8 mouse cellular contexts compared by ENCODE assay signal in genomic region chr1:59913195-59913868, GRCm38 (mm10). TPM values are rescaled to one million over a fixed set of nuclear protein-coding genes. Genes with fewer than 3 reads are reported as not detected.
DNase-seq lines count a peak whose midpoint lies in the region; ATAC-seq and TF ChIP-seq lines count a peak whose summit lies in the region.

No protein-coding gene starts in this region.

- TF ChIP-seq CTCF in stomach, postnatal 0 days (IDR thresholded peaks at IDR 0.05; ENCODE audit: low read depth), result peak; percentile 20; the same call in 1 of the 2 replicates

- DNase-seq in 3134 (ENCODE audit: extremely low read depth, insufficient read length, low spot score), result peak; percentile 52
- DNase-seq in adrenal gland, adult 8-10 months, result peak; percentile 31
- no peak for DNase-seq in embryonic facial prominence, embryonic 11.5 days (ENCODE audit: low spot score)
- DNase-seq in gastrocnemius, postnatal 4 days (ENCODE audit: low spot score in 2 of 2), result peak; percentile 33 to 41
- DNase-seq in liver, result peak; percentile 67
- DNase-seq in natural killer cell, adult 2 months (ENCODE audit: low spot score in 2 of 2), result peak; percentile 30 to 63
- DNase-seq in stomach, postnatal 0 days (ENCODE audit: low spot score), result peak; percentile 66

- H3K27ac ChIP-seq in embryonic facial prominence, embryonic 11.5 days (replicated peaks; ENCODE audit: low read depth, low read length), result peak overlapping the region; percentile 87
- peak overlapping the region; percentile 95 for H3K27ac ChIP-seq in kidney, embryonic 15.5 days
- H3K27ac ChIP-seq in stomach, postnatal 0 days (replicated peaks), result peak overlapping the region; percentile 97

- no peaks in the 10 kb centered on the region for H3K27me3 ChIP-seq in embryonic facial prominence, embryonic 11.5 days (ENCODE audit: control insufficient read depth, insufficient read depth, low read length)
- H3K27me3 ChIP-seq in kidney, embryonic 15.5 days, result no peaks in the 10 kb centered on the region
- H3K27me3 ChIP-seq in stomach, postnatal 0 days (ENCODE audit: control insufficient read depth, insufficient read depth, low read length), result no peaks in the 10 kb centered on the region

- H3K36me3 ChIP-seq in embryonic facial prominence, embryonic 11.5 days (replicated peaks; ENCODE audit: control insufficient read depth, insufficient read depth, low read depth, low read length), result no peaks in the 10 kb centered on the region
- no peaks in the 10 kb centered on the region for H3K36me3 ChIP-seq in kidney, embryonic 15.5 days
- no peaks in the 10 kb centered on the region for H3K36me3 ChIP-seq in stomach, postnatal 0 days (ENCODE audit: control insufficient read depth, insufficient read depth, low read length)

- peak overlapping the region; percentile 71 for H3K4me2 ChIP-seq in embryonic facial prominence, embryonic 11.5 days (ENCODE audit: low read depth, low read length)
- H3K4me2 ChIP-seq in kidney, embryonic 15.5 days, result peak overlapping the region; percentile 72
- peak overlapping the region; percentile 84 for H3K4me2 ChIP-seq in stomach, postnatal 0 days (replicated peaks; ENCODE audit: low read depth)

- TF ChIP-seq EP300 in stomach, postnatal 0 days (optimal IDR thresholded peaks at IDR 0.05), result no peak

- no peaks in the 10 kb centered on the region for H3K9me3 ChIP-seq in embryonic facial prominence, embryonic 11.5 days (replicated peaks; ENCODE audit: control insufficient read depth, low read length)
- H3K9me3 ChIP-seq in kidney, embryonic 15.5 days (replicated peaks), result no peaks in the 10 kb centered on the region
- H3K9me3 ChIP-seq in stomach, postnatal 0 days (ENCODE audit: control insufficient read depth, low read length), result no peaks in the 10 kb centered on the region

- H3K4me3 ChIP-seq in embryonic facial prominence, embryonic 11.5 days (ENCODE audit: low read depth, low read length), result peak overlapping the region; percentile 77
- H3K4me3 ChIP-seq in kidney, embryonic 15.5 days (replicated peaks), result peak overlapping the region; percentile 98
- peak overlapping the region; percentile 95 for H3K4me3 ChIP-seq in stomach, postnatal 0 days (ENCODE audit: low read depth, low read length)

- H3K4me1 ChIP-seq in embryonic facial prominence, embryonic 11.5 days (ENCODE audit: control insufficient read depth, insufficient read depth, low read length), result no peaks in the 10 kb centered on the region; the same call in 1 of the 2 replicates
- peaks cover 24% of the 10 kb centered on the region for H3K4me1 ChIP-seq in kidney, embryonic 15.5 days
- 0 out of 2 replicates have a peak, but pooled peaks cover 3% of the 10 kb centered on the region for H3K4me1 ChIP-seq in stomach, postnatal 0 days (replicated peaks; ENCODE audit: control insufficient read depth, insufficient read depth)

- peak; percentile 64 for ATAC-seq in embryonic facial prominence, embryonic 11.5 days (replicated peaks; ENCODE audit: insufficient number of reproducible peaks, low FRiP score, low TSS enrichment, low read depth)
- ATAC-seq in kidney, embryonic 15.5 days (replicated peaks; ENCODE audit: low FRiP score), result peak; percentile 65
- ATAC-seq in stomach, postnatal 0 days (ENCODE audit: low FRiP score, low TSS enrichment), result peak; percentile 55

- WGBS in embryonic facial prominence, embryonic 11.5 days, result under 1% methylated on average over 71 of the region's 98 CpGs
- under 1% methylated on average over 76 of the region's 98 CpGs for WGBS in kidney, embryonic 15.5 days
- WGBS in stomach, postnatal 0 days, result 0% methylated on average over 47 of the region's 98 CpGs

- peak overlapping the region; percentile 98 for H3K9ac ChIP-seq in embryonic facial prominence, embryonic 11.5 days (replicated peaks; ENCODE audit: low read length)
- H3K9ac ChIP-seq in kidney, embryonic 15.5 days, result peak overlapping the region; percentile 98
- peak overlapping the region; percentile 98 for H3K9ac ChIP-seq in stomach, postnatal 0 days (ENCODE audit: low read length)

RNA-seq across cellular contexts. Expression of gene Fam117b, which starts 0.5 kb away (rescaled TPM):
- total RNA-seq in adrenal gland, adult 8-10 months (2022), result 10 to 100 TPM; 39.3 to 54.0 (median 45.2) TPM
- polyA plus RNA-seq in embryonic facial prominence, embryonic 11.5 days (2014; fragmentation: Nextera tagmentation; extraction: Ambion mirVana), result 14.6 and 15.0 TPM in 2 replicates
- 10 to 100 TPM in 1 of 2 experiments, 1 to 10 TPM in 1; 9.8 to 10.6 TPM for total RNA-seq in gastrocnemius, postnatal 4 days (2021)
- 12.1 TPM in 2 replicates for polyA plus RNA-seq in kidney, embryonic 15.5 days (2015; fragmentation: Nextera tagmentation; extraction: Ambion mirVana)
- 4.1 and 4.3 TPM in 2 replicates for polyA plus RNA-seq in stomach, postnatal 0 days (2015; fragmentation: Nextera tagmentation; extraction: Ambion mirVana)
